Mouse (Mus musculus) gastrocnemius, postnatal 10 days (tissue): ENCODE measurements around the gene Sytl3. TPM values are rescaled to one million over a fixed set of nuclear protein-coding genes. Genes with fewer than 3 reads are reported as not detected.
A peak's percentile ranks its signal among the peaks of the same experiment; 100 is the strongest.

Experiments
- DNase-seq: peaks from one replicate; pipeline ENCODE4 v3.0.0; 2021; ENCODE audit warnings: mixed read lengths
- total RNA-seq, 2 experiments: library from RNA; stranded (reverse); gene quantifications; 2 replicates each; pipeline ENCODE4 v1.2.3; 2021

The Sytl3 gene
- total RNA-seq, 2 experiments from 2014 or later, result 0.35 to 0.52 TPM

DNA sequence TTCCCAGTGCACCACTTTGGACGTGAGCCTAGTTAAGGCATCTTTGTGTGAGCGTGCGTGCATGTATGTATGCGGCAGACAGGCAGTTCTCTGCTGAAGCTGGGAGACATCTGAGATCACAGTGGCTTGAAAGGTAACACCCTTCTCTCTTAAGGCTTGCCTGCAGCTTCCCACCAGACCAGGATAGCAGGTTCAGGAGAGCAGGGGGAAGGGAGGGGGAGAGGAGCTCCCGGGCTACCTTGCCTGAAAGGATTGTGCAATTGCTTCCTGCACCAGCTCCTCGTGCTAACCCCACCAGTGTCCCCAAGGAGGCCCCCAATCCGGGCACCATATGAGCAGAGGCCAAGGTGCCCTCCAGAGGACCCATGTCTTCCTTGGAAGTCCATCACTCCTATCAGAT is 120.7 kb downstream of the Sytl3 start:
- DNase-seq, result no peak

DNA sequence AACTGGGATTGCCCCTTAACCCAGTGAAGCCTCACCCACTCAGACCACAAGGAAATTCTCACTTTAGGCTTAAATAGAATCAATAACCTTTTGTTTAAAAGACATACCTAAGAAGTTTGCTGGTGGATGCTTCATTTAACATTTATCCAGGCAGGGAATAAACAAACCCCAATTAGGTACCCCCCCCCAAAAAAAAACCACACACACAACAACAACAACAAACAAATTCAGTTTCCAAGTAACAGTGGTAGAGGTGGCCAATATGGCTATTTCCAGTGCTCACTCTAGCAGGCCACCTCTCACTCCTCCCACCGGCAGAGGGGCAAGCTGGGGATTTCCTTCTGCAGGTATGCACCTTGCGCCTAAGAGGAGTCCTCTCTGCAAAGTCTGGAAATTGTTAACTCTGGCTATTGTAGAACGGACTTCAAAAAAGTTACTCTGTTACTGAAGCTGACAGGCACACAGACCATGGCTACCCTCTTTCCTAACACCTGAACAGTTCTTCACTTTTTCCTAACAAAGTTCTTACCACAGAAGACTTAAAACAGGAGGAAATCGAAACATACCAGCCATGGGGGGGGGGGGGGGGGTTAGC is 121.7 kb downstream of the Sytl3 start:
- DNase-seq, result no peak

- no peak for DNase-seq
Observed at GRCm38 (mm10) chr17:6781273-6781672, 122.4 kb downstream of the Sytl3 start.

GRCm38 (mm10) chr17:6782033-6782526 is 123.2 kb downstream of the Sytl3 start:
- DNase-seq, result no peak

GRCm38 (mm10) chr17:6782611-6783005 is 123.7 kb downstream of the Sytl3 start, which contains the start of gene Ezr:
Gene Ezr, minus strand, starts transcription at chr17:6782784.
- DNase-seq, result peak; percentile 85

DNA sequence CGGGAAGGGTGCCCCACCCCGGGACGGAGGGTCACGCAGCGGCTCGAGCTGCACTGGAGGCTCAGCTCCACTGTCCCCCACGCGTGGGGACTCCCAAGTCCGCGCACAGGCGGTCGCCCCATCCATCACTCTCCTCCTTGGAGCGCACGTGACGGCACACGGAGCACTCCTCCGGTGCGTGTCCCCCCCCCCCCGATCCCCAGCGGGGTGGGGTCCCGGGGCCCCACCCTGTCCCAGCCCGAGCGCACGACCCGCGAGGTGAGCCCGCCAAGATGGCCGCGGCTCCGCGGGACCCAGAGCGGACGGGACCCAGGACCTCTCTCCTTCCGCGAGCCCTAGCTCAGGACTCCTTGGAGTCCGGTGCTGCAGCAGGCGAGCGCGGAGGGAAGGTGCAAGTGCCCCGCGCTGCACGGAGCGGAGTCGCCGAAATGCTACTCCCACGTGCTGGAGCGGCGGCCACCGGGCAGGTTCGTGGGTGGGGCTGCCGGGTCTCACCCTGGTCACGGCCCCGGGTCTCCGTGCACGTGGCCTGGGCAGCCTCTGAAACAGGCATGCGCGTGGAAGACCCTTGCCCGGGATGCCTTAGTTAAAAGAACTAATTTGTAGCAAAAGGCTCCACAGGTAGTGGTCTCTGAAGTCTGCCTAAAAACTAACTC is 124.2 kb downstream of the Sytl3 start:
- peak; percentile 51 for DNase-seq

GRCm38 (mm10) chr17:6783756-6784357 is 125.0 kb downstream of the Sytl3 start:
- no peak for DNase-seq

- no peak for DNase-seq
Observed at GRCm38 (mm10) chr17:6787241-6787640, 128.3 kb downstream of the Sytl3 start.

Other genes starting within 250 kb of the Sytl3 start
- 10 to 100 TPM; 94.4 to 97.7 TPM for gene Dynlt1b, start 229.0 kb upstream of the Sytl3 start, total RNA-seq
- 1 to 10 TPM; 3.9 to 5.3 TPM for gene Dynlt1c, start 57.4 kb upstream of the Sytl3 start, total RNA-seq
- 10 to 100 TPM; 82.0 to 85.2 TPM for gene Dynlt1f, start 3.2 kb upstream of the Sytl3 start, total RNA-seq
- gene Ezr, start 123.7 kb downstream of the Sytl3 start, total RNA-seq, result 10 to 100 TPM; 24.0 to 24.9 TPM